Mouse (Mus musculus) forebrain, embryonic 13.5 days (tissue): Measurements from ENCODE around the gene Kcnmb1. TPM values are rescaled to one million over a fixed set of nuclear protein-coding genes. Genes with fewer than 3 reads are reported as not detected.

Experiments
- ATAC-seq: fragments of 200-750 bp; cut with Nextera tagmentation; 2 replicates; pipeline ENCODE4 v1.8.0; 2017
- H3K27ac ChIP-seq: fragments of 300-500 bp; sonication (generic); 2 replicates; pipeline ENCODE4 v1.5.1; 2015; ENCODE audit warnings: inconsistent platforms, mild to moderate bottlenecking, moderate library complexity
- H3K27me3 ChIP-seq: fragments of 300-500 bp; sonication (generic); 2 replicates; pipeline ENCODE4 v1.6.1; 2015; ENCODE audit warnings: mild to moderate bottlenecking, inconsistent platforms
- H3K36me3 ChIP-seq: fragments of 300-500 bp; sonication (generic); 2 replicates; pipeline ENCODE4 v1.6.1; 2015; ENCODE audit warnings: mild to moderate bottlenecking, inconsistent platforms; ENCODE audit not compliant: poor library complexity, severe bottlenecking
- H3K4me1 ChIP-seq: fragments of 300-500 bp; sonication (generic); 2 replicates; pipeline ENCODE4 v1.6.1; 2015; ENCODE audit warnings: inconsistent platforms
- H3K4me2 ChIP-seq: fragments of 300-500 bp; sonication (generic); 2 replicates; pipeline ENCODE4 v1.6.1; 2015; ENCODE audit warnings: inconsistent platforms, mild to moderate bottlenecking, moderate library complexity
- H3K4me3 ChIP-seq: fragments of 300-500 bp; sonication (generic); 2 replicates; pipeline ENCODE4 v1.5.1; 2015; ENCODE audit warnings: mild to moderate bottlenecking, inconsistent platforms
- H3K9ac ChIP-seq: fragments of 300-500 bp; sonication (generic); 2 replicates; pipeline ENCODE4 v1.6.1; 2015; ENCODE audit warnings: mild to moderate bottlenecking, inconsistent platforms
- H3K9me3 ChIP-seq: fragments of 300-500 bp; sonication (generic); replicated peaks from 2 replicates; pipeline ENCODE4 v1.6.1; 2016; ENCODE audit warnings: inconsistent platforms
- WGBS: fragments of 180-500 bp; shearing (Covaris S2); methylation state at CpG from one replicate; pipeline ENCODE4 v1.1.7; 2015; 5-methylcytosine and 5-hydroxymethylcytosine counted together
- polyA plus RNA-seq: library from polyadenylated mRNA; unstranded; fragments of >200 nt; fragmentation: Nextera tagmentation; extraction: Ambion mirVana; gene quantifications from 2 replicates; pipeline ENCODE4 v1.2.1, GENCODE M21; 2015

Gene Kcnmb1
- polyA plus RNA-seq, 1 experiment from 2014 or later: 0.09 TPM

DNA sequence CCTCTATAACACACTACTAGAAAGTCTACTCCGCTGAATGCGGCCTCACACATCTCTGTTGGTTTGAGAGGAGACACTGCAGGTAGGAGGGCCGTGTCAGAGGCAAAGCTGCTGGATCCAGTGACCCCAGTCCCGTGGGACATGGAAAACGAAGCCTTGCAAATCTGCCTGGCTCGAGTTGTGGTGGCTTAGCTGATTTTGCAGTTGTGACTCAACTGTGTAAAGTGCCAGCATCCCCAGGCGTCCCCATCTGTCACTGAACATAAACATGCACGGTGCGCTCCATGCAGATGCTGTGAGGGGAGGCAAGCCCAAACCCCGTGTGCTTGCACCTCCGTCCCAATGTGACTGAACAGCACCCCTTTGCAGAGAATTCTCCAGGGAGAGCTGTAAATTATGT lies 33.4 kb upstream of the Kcnmb1 start:
- no peaks in the 10 kb centered on the region for H3K36me3 ChIP-seq
- no peak overlapping the region for H3K4me3 ChIP-seq
- WGBS: 69% methylated on average over 11 of the region's 11 CpGs
- no peak overlapping the region for H3K9ac ChIP-seq
- no peak overlapping the region for H3K27ac ChIP-seq
- H3K9me3 ChIP-seq: no peaks in the 10 kb centered on the region
- no peak for ATAC-seq
- peaks cover 22% of the 10 kb centered on the region; the same call in 1 of the 2 replicates for H3K4me1 ChIP-seq
- H3K4me2 ChIP-seq: no peak overlapping the region
- no peaks in the 10 kb centered on the region for H3K27me3 ChIP-seq

DNA sequence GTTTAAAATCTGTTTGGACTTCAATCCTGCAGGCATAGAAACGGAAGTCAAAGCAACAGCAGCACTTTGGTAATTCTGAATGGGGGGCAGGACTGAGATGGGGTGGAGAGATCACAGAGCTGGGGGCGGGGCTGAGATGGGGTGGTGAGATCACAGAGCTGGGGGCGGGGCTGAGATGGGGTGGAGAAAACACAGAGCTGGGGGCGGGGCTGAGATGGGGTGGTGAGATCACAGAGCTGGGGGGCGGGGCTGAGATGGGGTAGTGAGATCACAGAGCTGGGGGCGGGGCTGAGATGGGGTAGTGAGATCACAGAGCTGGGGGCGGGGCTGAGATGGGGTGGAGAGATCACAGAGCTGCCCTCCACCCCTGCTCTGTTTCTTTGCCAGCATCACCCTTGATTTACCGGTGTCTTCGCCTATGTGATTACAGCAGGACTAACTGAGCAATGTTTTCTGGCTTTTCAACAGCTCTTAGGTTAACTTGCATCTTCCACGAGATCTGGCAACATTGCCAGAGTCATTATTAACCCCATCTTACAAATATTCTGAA lies 30.9 kb upstream of the Kcnmb1 start:
- Histone ChIP-seq H3K27me3 (no peaks in the 10 kb centered on the region), H3K4me1 (peaks cover 16% of the 10 kb centered on the region; the same call in 1 of the 2 replicates), H3K9ac (no peak overlapping the region), H3K9me3 (no peaks in the 10 kb centered on the region), H3K4me3 (no peak overlapping the region), H3K27ac (no peak overlapping the region), H3K36me3 (no peaks in the 10 kb centered on the region), H3K4me2 (no peak overlapping the region)
- no peak for ATAC-seq
- 17% methylated on average over 6 of the region's 10 CpGs for WGBS

DNA sequence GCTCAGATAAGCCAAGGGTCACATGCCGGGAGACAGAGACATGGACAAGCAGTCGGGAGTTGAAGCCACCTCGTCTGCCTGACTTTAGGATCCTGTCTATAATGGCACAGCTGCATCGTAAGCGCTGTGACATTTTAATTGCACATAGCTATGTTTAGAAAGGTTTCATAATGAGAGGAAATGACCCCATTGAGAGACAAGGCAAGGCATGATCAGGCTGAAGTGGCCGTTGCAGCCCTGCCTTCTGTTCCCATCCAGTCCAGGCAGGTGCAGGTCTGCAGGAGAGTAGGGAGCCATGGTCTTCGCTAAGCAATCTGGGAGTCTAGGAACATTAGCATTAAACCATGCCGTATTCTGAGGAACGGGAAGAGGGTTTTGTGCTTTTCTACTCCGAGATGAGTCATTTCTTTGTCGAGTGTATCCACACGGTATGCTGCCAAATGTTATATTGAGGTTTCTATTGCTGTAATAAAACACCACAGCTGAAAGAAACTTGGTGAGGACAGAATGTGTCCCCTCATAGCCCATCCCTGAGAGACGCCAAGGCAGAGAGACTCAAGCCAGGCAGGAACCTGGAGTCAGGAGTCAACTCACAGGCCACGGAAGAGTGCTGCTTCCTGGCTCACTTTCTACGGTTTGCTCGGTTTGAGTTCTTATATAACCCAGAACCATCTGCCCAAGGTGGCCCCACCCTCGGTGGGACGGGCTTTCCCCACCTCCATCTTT lies 30.3 kb upstream of the Kcnmb1 start:
- Histone ChIP-seq H3K4me2 (no peak overlapping the region), H3K4me3 (no peak overlapping the region), H3K36me3 (no peaks in the 10 kb centered on the region), H3K4me1 (peaks cover 16% of the 10 kb centered on the region; the same call in 1 of the 2 replicates), H3K9ac (no peak overlapping the region), H3K9me3 (no peaks in the 10 kb centered on the region), H3K27ac (no peak overlapping the region), H3K27me3 (no peaks in the 10 kb centered on the region)
- no peak for ATAC-seq
- 70% methylated on average over 18 of the region's 18 CpGs for whole genome bisulfite sequencing

DNA sequence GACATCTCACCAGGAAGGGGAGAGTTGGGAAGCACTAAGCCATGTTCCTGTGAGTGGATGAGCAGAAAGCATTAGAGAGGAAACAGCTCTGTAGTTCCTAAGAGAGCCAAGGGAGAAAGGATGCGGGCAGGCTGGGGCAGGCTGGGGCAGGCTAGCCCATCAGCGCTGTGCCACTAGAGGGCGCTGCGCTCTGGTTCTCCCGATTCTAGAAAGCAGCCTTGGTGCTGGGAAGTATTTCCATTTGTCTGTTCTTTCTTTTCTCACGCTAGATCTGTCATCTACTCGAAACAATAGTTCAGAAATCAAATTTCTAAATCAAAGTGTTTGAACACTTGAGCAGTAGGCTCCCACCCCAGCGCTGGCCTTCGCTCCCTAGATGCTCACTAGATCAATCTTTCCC lies 28.5 kb upstream of the Kcnmb1 start:
- Histone ChIP-seq H3K27ac (no peak overlapping the region), H3K27me3 (no peaks in the 10 kb centered on the region), H3K9me3 (no peaks in the 10 kb centered on the region), H3K4me1 (peaks cover 12% of the 10 kb centered on the region; the same call in 1 of the 2 replicates), H3K9ac (no peak overlapping the region), H3K4me3 (no peak overlapping the region), H3K4me2 (no peak overlapping the region), H3K36me3 (no peaks in the 10 kb centered on the region)
- WGBS: 65% methylated on average over 9 of the region's 9 CpGs
- no peak for ATAC-seq

DNA sequence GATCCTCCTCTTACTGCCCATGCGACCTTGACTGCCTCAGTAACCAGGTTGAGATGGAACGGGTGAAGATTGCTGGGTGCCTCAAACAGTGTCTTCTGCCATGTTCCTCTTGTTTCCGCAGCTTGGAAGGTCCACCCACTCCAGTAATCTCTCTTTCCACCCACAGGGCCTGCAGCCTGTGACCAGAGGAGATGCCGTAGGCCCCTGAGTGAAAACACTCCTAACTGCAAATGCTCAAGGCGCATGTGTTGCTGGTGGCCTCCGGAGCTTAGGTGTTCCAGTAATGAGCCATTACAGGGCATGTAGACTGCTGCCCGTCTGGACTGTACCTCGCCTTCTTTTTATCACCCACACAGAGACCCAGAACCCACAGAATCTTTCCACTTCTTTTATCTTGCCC lies 25.2 kb upstream of the Kcnmb1 start:
- Histone ChIP-seq H3K9me3 (no peaks in the 10 kb centered on the region), H3K27ac (no peak overlapping the region), H3K9ac (no peak overlapping the region), H3K4me3 (no peak overlapping the region), H3K36me3 (no peaks in the 10 kb centered on the region), H3K4me1 (0 out of 2 replicates have a peak, but pooled peaks cover 3% of the 10 kb centered on the region), H3K27me3 (no peaks in the 10 kb centered on the region), H3K4me2 (no peak overlapping the region)
- WGBS: 94% methylated on average over 8 of the region's 8 CpGs
- no peak for ATAC-seq

DNA sequence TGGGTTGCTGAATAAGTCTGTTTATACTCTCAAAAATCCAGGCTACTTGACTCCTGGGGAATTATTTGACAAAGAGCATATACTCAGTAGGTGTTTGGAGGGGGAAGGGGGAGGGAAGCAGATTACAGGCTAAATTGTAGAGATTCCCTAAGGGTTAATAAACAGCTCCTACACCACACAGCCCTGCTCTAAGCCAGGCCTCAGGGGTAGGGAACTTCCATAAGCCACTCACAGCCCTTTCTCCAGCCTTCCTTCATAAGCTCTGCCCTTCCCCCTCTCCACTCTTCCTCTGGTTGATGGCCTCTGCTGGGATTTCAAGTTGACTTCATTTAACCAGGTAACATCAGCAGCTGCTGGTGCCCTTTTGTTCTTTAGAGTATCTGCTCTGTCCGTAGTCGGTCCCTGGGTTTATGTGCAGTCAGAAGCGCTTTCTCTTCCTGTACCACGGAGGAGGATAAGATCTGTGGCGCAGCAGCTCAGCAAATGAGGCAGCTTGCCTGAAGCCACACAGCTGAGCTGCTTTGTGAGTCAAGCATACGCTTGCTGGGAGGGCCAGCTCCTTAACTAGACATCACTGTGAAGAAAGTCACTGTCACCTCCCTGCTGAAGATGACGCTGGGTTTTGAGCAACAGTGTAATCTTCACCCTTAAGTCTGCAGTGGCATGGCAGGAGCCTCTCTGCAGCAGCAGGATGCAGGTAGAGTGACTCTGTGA lies 24.1 kb upstream of the Kcnmb1 start:
- H3K27ac ChIP-seq: no peak overlapping the region
- no peak overlapping the region for H3K9ac ChIP-seq
- H3K36me3 ChIP-seq: no peaks in the 10 kb centered on the region
- H3K4me1 ChIP-seq: no peaks in the 10 kb centered on the region
- H3K4me3 ChIP-seq: no peak overlapping the region
- H3K27me3 ChIP-seq: no peaks in the 10 kb centered on the region
- WGBS: 50% methylated on average over 7 of the region's 7 CpGs
- ATAC-seq: no peak
- no peaks in the 10 kb centered on the region for H3K9me3 ChIP-seq
- H3K4me2 ChIP-seq: no peak overlapping the region

DNA sequence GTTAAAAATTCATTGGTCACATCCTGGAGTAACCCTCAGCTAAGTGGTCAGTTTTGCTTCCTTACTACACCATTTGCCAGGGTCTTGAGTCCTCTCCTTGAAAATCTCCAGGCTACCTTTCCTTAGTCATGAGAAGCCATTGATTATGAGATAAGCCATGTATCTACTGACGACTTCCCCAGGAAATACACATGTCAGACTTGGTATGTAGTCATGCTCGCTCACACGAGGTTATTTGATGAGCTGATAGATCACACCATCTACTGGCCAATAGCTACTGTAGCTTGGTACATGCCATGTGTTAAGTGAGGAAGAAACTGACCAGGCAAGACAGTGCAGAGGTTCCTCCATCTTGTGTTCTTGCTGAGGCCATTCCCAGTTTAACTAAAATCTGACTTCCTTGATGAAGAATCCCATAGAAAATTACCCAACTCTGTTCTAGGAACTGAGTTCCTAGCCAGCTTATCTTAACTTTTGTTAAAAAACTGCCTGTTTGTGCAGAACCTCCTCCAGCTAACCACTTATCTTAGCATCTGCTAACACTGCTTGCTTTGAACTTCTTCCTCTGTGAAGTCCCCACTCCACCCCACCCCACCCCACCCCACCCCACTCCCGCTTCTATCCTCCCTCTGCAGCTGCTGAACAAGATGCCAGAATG lies 23.2 kb upstream of the Kcnmb1 start:
- Histone ChIP-seq H3K4me1 (no peaks in the 10 kb centered on the region), H3K4me3 (no peak overlapping the region), H3K9ac (no peak overlapping the region), H3K4me2 (no peak overlapping the region), H3K27ac (no peak overlapping the region), H3K36me3 (no peaks in the 10 kb centered on the region), H3K27me3 (no peaks in the 10 kb centered on the region), H3K9me3 (no peaks in the 10 kb centered on the region)
- ATAC-seq: no peak
- WGBS: 89% methylated on average over 4 of the region's 4 CpGs

DNA sequence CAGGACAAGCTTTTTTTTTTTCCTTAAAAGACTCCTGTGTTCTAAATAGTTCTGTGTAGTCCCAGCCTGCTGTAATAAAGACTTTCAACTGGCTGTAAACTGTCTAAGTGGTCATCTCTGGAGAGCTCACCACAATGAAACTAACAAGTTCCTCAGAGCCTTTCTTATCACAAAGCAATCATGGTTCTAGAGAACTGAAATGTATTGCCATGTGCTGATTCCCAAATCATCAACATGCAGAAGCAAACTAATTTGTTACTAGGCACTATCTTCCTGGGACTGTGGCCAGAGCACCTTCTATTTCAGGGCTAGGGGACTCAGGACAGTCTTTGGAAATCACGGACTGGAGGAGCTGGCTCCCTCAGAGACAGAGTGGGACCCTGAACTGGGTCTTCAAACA lies 19.2 kb upstream of the Kcnmb1 start:
- no peaks in the 10 kb centered on the region for H3K27me3 ChIP-seq
- H3K36me3 ChIP-seq: no peaks in the 10 kb centered on the region
- no peaks in the 10 kb centered on the region for H3K4me1 ChIP-seq
- H3K4me2 ChIP-seq: no peak overlapping the region
- no peak for ATAC-seq
- 45% methylated on average over 1 of the region's 1 CpGs for WGBS
- no peaks in the 10 kb centered on the region for H3K9me3 ChIP-seq
- no peak overlapping the region for H3K4me3 ChIP-seq
- H3K9ac ChIP-seq: no peak overlapping the region
- H3K27ac ChIP-seq: no peak overlapping the region

DNA sequence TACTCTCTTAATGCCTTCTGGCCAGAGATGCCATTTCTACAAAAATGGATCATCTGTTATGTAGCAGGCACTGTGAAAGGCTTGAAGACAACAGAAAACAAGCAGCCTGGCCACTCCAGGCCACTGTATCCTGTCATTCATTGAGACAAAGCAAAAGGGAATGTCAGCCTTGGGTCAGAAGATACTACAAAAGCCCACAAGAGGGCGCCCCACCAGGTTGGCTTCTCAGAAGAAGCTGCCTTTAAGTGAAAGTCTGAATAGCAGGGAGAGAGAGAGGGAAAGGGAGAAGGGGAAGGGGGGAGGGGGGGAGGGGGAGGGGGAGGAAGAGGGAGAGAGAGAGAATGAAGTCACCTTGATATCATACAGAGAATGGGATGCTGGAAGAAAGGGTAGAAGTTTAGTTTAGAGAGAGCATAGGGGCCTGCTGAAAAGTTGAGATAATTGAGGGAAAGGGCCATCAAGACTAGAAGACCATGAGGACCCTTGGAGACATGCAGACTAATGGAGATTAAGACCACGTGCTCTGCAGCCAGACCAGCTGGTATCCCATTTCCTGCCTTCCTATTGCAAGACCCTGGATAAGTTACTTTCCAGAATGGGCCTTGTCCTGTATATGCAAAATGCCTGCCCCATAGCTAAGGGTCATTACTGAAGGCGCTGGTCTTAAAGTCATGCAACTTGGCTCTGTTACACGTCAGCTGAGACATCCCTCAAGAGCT lies 18.6 kb upstream of the Kcnmb1 start:
- no peak for ATAC-seq
- H3K4me1 ChIP-seq: no peaks in the 10 kb centered on the region
- no peaks in the 10 kb centered on the region for H3K9me3 ChIP-seq
- WGBS: 69% methylated on average over 4 of the region's 4 CpGs
- H3K27me3 ChIP-seq: no peaks in the 10 kb centered on the region
- H3K4me3 ChIP-seq: no peak overlapping the region
- H3K27ac ChIP-seq: no peak overlapping the region
- no peak overlapping the region for H3K9ac ChIP-seq
- H3K36me3 ChIP-seq: no peaks in the 10 kb centered on the region
- H3K4me2 ChIP-seq: no peak overlapping the region

DNA sequence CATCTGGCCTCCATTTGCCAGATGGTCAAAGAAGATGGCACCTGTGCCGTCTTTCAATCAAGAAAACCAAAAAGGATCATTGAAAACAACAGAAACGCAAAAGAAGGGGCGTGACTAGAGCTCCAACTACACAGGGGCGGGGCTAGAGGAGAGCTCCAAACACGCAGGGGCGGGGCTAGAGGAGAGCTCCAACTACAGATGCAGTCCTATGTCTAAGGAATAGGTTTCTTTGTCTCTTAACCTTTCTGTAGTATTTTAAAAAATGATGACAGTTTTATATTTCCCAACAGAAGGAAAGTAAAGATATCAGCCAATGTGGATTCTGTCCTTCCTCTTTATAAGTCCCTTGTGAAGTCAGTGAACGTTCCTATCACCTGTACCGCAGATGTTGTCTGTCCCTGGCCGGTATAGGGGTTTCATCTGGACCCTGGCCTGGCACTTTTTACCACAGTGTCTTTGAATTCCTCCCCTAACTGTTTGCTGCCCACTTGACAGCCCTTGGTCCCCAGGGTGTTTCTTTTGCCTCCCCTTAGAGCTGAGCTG lies 18.0 kb upstream of the Kcnmb1 start:
- no peaks in the 10 kb centered on the region for H3K36me3 ChIP-seq
- no peak overlapping the region for H3K4me3 ChIP-seq
- 88% methylated on average over 9 of the region's 9 CpGs for WGBS
- no peaks in the 10 kb centered on the region for H3K27me3 ChIP-seq
- no peak overlapping the region for H3K27ac ChIP-seq
- no peaks in the 10 kb centered on the region for H3K9me3 ChIP-seq
- ATAC-seq: no peak
- H3K4me2 ChIP-seq: no peak overlapping the region
- no peaks in the 10 kb centered on the region for H3K4me1 ChIP-seq
- no peak overlapping the region for H3K9ac ChIP-seq

DNA sequence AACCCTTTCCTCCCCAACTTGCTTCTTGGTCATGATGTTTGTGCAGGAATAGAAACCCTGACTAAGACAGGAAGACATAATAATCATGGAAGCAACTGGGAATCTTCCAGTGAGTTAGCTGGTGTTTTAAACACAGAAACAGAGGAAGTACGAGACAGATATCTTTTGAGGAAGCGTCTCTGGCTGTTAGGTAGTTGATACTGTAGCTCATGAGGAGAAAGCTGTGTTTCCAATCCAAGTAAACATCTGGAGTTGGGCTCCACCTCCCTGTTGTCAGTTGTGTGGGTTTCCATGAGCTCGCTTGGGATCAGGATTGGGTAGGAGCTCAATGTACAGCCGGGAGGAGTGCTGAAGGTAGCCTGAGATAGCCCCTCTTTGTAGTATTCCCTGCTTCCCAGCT lies 16.3 kb upstream of the Kcnmb1 start:
- no peaks in the 10 kb centered on the region for H3K36me3 ChIP-seq
- H3K9me3 ChIP-seq: no peaks in the 10 kb centered on the region
- H3K4me1 ChIP-seq: peaks cover 6% of the 10 kb centered on the region; the same call in 1 of the 2 replicates
- H3K27ac ChIP-seq: no peak overlapping the region
- WGBS: 86% methylated on average over 4 of the region's 4 CpGs
- H3K4me3 ChIP-seq: no peak overlapping the region
- no peak overlapping the region for H3K4me2 ChIP-seq
- no peak for ATAC-seq
- H3K27me3 ChIP-seq: no peaks in the 10 kb centered on the region
- H3K9ac ChIP-seq: no peak overlapping the region
